Mouse (Mus musculus) neural tube, embryonic 14.5 days (tissue): ENCODE measurements around the gene Nrde2. TPM values are rescaled to one million over a fixed set of nuclear protein-coding genes. Genes with fewer than 3 reads are reported as not detected.

Source experiments
- ATAC-seq: fragments of 200-750 bp; cut with Nextera tagmentation; 2 replicates; pipeline ENCODE4 v1.8.0; 2017; ENCODE audit warnings: low read depth, mild to moderate bottlenecking, moderate TSS enrichment, moderate library complexity
- H3K27ac ChIP-seq: fragments of 300-500 bp; sonication (generic); 2 replicates; pipeline ENCODE4 v1.5.1; 2014; ENCODE audit warnings: low read depth, mild to moderate bottlenecking, control low read depth, low read length, moderate library complexity, mixed read lengths
- H3K27me3 ChIP-seq: fragments of 300-500 bp; sonication (generic); 2 replicates; pipeline ENCODE4 v1.6.1; 2014; ENCODE audit warnings: low read length; ENCODE audit not compliant: control insufficient read depth, insufficient read depth
- H3K36me3 ChIP-seq: fragments of 300-500 bp; sonication (generic); 2 replicates; pipeline ENCODE4 v1.6.1; 2014; ENCODE audit warnings: low read length, mixed read lengths; ENCODE audit not compliant: control insufficient read depth, insufficient read depth
- H3K4me1 ChIP-seq: fragments of 300-500 bp; sonication (generic); 2 replicates; pipeline ENCODE4 v1.6.1; 2014; ENCODE audit warnings: low read length; ENCODE audit not compliant: control insufficient read depth, insufficient read depth
- H3K4me2 ChIP-seq: fragments of 300-500 bp; sonication (generic); 2 replicates; pipeline ENCODE4 v1.6.1; 2014; ENCODE audit warnings: mild to moderate bottlenecking, low read depth, low read length, control low read depth
- H3K4me3 ChIP-seq: fragments of 300-500 bp; sonication (generic); 2 replicates; pipeline ENCODE4 v1.5.1; 2014; ENCODE audit warnings: low read depth, low read length, control low read depth, mixed read lengths
- H3K9ac ChIP-seq: fragments of 300-500 bp; sonication (generic); replicated peaks from 2 replicates; pipeline ENCODE4 v1.6.1; 2014; ENCODE audit warnings: low read depth, mild to moderate bottlenecking, control low read depth, low read length, mixed read lengths
- H3K9me3 ChIP-seq: fragments of 300-500 bp; sonication (generic); 2 replicates; pipeline ENCODE4 v1.6.1; 2016; ENCODE audit warnings: low read length; ENCODE audit not compliant: control insufficient read depth
- WGBS: fragments of 180-500 bp; shearing (Covaris S2); extraction: QIAGEN DNeasy Blood & Tissue Kit; methylation state at CpG from one replicate; pipeline ENCODE4 v1.1.7; 2014; 5-methylcytosine and 5-hydroxymethylcytosine counted together
- polyA plus RNA-seq: library from polyadenylated mRNA; unstranded; fragments of >200 nt; fragmentation: Nextera tagmentation; extraction: Ambion mirVana; gene quantifications from 2 replicates; pipeline ENCODE4 v1.2.1, GENCODE M21; 2014

Gene Nrde2
- polyA plus RNA-seq, 1 experiment from 2014 or later, result 11.7 TPM

- Histone ChIP-seq H3K4me2 (peak overlapping the region; percentile 44), H3K4me1 (0 out of 2 replicates have a peak, but pooled peaks cover 3% of the 10 kb centered on the region), H3K4me3 (0 out of 2 replicates have a peak overlapping the region, but pooled peaks have one; percentile 7), H3K36me3 (no peaks in the 10 kb centered on the region), H3K9me3 (no peaks in the 10 kb centered on the region), H3K27ac (peak overlapping the region; percentile 79; the same call in 1 of the 2 replicates), H3K27me3 (no peaks in the 10 kb centered on the region), H3K9ac (peak overlapping the region; percentile 32; the same call in 1 of the 2 replicates)
- peak; percentile 79 for ATAC-seq
- 10% methylated on average over 28 of the region's 28 CpGs for WGBS
Observed at GRCm38 (mm10) chr12:100167931-100168871, 8.7 kb upstream of the Nrde2 start.

GRCm38 (mm10) chr12:100167502-100167901 lies 8.0 kb upstream of the Nrde2 start:
- no peaks in the 10 kb centered on the region for H3K27me3 ChIP-seq
- ATAC-seq, result peak; percentile 21; the same call in 1 of the 2 replicates
- H3K4me3 ChIP-seq, result no peak overlapping the region
- no peak overlapping the region for H3K9ac ChIP-seq
- H3K27ac ChIP-seq, result peak overlapping the region; percentile 79; the same call in 1 of the 2 replicates
- no peaks in the 10 kb centered on the region for H3K36me3 ChIP-seq
- 0 out of 2 replicates have a peak, but pooled peaks cover 3% of the 10 kb centered on the region for H3K4me1 ChIP-seq
- 0 out of 2 replicates have a peak overlapping the region, but pooled peaks have one; percentile 44 for H3K4me2 ChIP-seq
- 86% methylated on average over 1 of the region's 1 CpGs for WGBS
- no peaks in the 10 kb centered on the region for H3K9me3 ChIP-seq

GRCm38 (mm10) chr12:100166939-100167338 lies 7.5 kb upstream of the Nrde2 start:
- WGBS, result 66% methylated on average over 8 of the region's 8 CpGs
- Histone ChIP-seq H3K4me1 (0 out of 2 replicates have a peak, but pooled peaks cover 3% of the 10 kb centered on the region), H3K9ac (no peak overlapping the region), H3K9me3 (no peaks in the 10 kb centered on the region), H3K27ac (no peak overlapping the region), H3K4me2 (no peak overlapping the region), H3K27me3 (no peaks in the 10 kb centered on the region), H3K4me3 (no peak overlapping the region), H3K36me3 (no peaks in the 10 kb centered on the region)
- no peak for ATAC-seq

GRCm38 (mm10) chr12:100166177-100166576 lies 6.7 kb upstream of the Nrde2 start:
- H3K9me3 ChIP-seq, result no peaks in the 10 kb centered on the region
- H3K4me3 ChIP-seq, result no peak overlapping the region
- WGBS, result 16% methylated on average over 3 of the region's 3 CpGs
- peak; percentile 79 for ATAC-seq
- 0 out of 2 replicates have a peak overlapping the region, but pooled peaks have one; percentile 28 for H3K27ac ChIP-seq
- no peak overlapping the region for H3K4me2 ChIP-seq
- no peak overlapping the region for H3K9ac ChIP-seq
- H3K4me1 ChIP-seq, result 0 out of 2 replicates have a peak, but pooled peaks cover 3% of the 10 kb centered on the region
- no peaks in the 10 kb centered on the region for H3K36me3 ChIP-seq
- no peaks in the 10 kb centered on the region for H3K27me3 ChIP-seq

- Histone ChIP-seq H3K36me3 (no peaks in the 10 kb centered on the region), H3K27ac (no peak overlapping the region), H3K9me3 (no peaks in the 10 kb centered on the region), H3K4me3 (no peak overlapping the region), H3K27me3 (no peaks in the 10 kb centered on the region), H3K4me2 (no peak overlapping the region), H3K4me1 (0 out of 2 replicates have a peak, but pooled peaks cover 3% of the 10 kb centered on the region), H3K9ac (no peak overlapping the region)
- 81% methylated on average over 7 of the region's 7 CpGs for WGBS
- no peak for ATAC-seq
Observed at GRCm38 (mm10) chr12:100164991-100165500, 5.6 kb upstream of the Nrde2 start.

GRCm38 (mm10) chr12:100152466-100152865 lies 7.0 kb downstream of the Nrde2 start:
- H3K4me2 ChIP-seq, result no peak overlapping the region
- H3K9ac ChIP-seq, result no peak overlapping the region
- H3K36me3 ChIP-seq, result peaks cover 31% of the 10 kb centered on the region
- no peaks in the 10 kb centered on the region for H3K27me3 ChIP-seq
- H3K4me1 ChIP-seq, result no peaks in the 10 kb centered on the region
- no peak for ATAC-seq
- 89% methylated on average over 7 of the region's 7 CpGs for WGBS
- no peak overlapping the region for H3K4me3 ChIP-seq
- no peak overlapping the region for H3K27ac ChIP-seq
- H3K9me3 ChIP-seq, result no peaks in the 10 kb centered on the region

- H3K9me3 ChIP-seq, result no peaks in the 10 kb centered on the region
- WGBS, result 72% methylated on average over 5 of the region's 5 CpGs
- no peaks in the 10 kb centered on the region for H3K27me3 ChIP-seq
- H3K9ac ChIP-seq, result no peak overlapping the region
- no peak overlapping the region for H3K4me2 ChIP-seq
- no peak overlapping the region for H3K4me3 ChIP-seq
- H3K36me3 ChIP-seq, result peaks cover 59% of the 10 kb centered on the region
- H3K4me1 ChIP-seq, result no peaks in the 10 kb centered on the region
- no peak; the same call in 1 of the 2 replicates for ATAC-seq
- no peak overlapping the region for H3K27ac ChIP-seq
Observed at GRCm38 (mm10) chr12:100144269-100144668, 15.2 kb downstream of the Nrde2 start.

GRCm38 (mm10) chr12:100143737-100144136 lies 15.7 kb downstream of the Nrde2 start:
- WGBS, result 93% methylated on average over 9 of the region's 9 CpGs
- H3K9ac ChIP-seq, result no peak overlapping the region
- no peaks in the 10 kb centered on the region for H3K4me1 ChIP-seq
- H3K27ac ChIP-seq, result no peak overlapping the region
- peaks cover 58% of the 10 kb centered on the region for H3K36me3 ChIP-seq
- no peak overlapping the region for H3K4me2 ChIP-seq
- no peaks in the 10 kb centered on the region for H3K27me3 ChIP-seq
- no peaks in the 10 kb centered on the region for H3K9me3 ChIP-seq
- no peak for ATAC-seq
- H3K4me3 ChIP-seq, result no peak overlapping the region
